Mouse (Mus musculus) thymus, adult 2 months (tissue): Measurements from ENCODE around the gene Plppr3.
"Not testable (repeated sequence)": the region's sequence is repeated elsewhere in the genome, so short reads cannot be mapped to it uniquely, and the experiment has no call there.

ENCODE experiments used
- CTCF ChIP-seq: fragments of 200-500 bp; IDR thresholded peaks from 2 replicates; pipeline ENCODE4 v1.5.1; 2012; ENCODE audit warnings: mild to moderate bottlenecking, control low read depth, low read length, moderate library complexity, borderline replicate concordance; ENCODE audit not compliant: control insufficient read depth, poor library complexity, insufficient read depth; ENCODE audit errors: extremely low read depth
- POLR2A ChIP-seq: fragments of 200-500 bp; IDR thresholded peaks from 2 replicates; pipeline ENCODE4 v1.6.1; 2012; ENCODE audit warnings: mild to moderate bottlenecking, low read length, control low read depth, moderate library complexity; ENCODE audit not compliant: control insufficient read depth, poor library complexity, insufficient read depth; ENCODE audit errors: extremely low read depth

- TF ChIP-seq CTCF, result peak; percentile 88
- not testable (repeated sequence) for TF ChIP-seq POLR2A
Measured at GRCm38 (mm10) chr10:79892451-79893118, 18.2 kb upstream of the Plppr3 start.
